Mouse (Mus musculus): ENCODE measurements around the gene Mief2. TPM values are rescaled to one million over a fixed set of nuclear protein-coding genes. Genes with fewer than 3 reads are reported as not detected.

Mief2 gene
- not detected in 2 replicates for polyA plus RNA-seq (2012; ENCODE audit: insufficient read depth, insufficient read length, low replicate concordance, missing spikeins)

GRCm38 (mm10) chr11:60728260-60728761 lies at the start of gene Mief2:
Gene Mief2, plus strand, starts transcription at chr11:60728398.
- Histone ChIP-seq H3K4me1 (ENCODE audit: control insufficient read depth, insufficient read depth, low read length) (peaks cover 20% of the 10 kb centered on the region), H3K4me3 (ENCODE audit: insufficient read depth, low read depth, low read length) (peak within 1 kb of the TSS; percentile 89), H3K27ac (ENCODE audit: insufficient read depth, low read depth, low read length) (peak within 1 kb of the TSS; percentile 69)
- WGBS: under 1% methylated on average over 44 of the region's 44 CpGs
- TF ChIP-seq POLR2A (IDR thresholded peaks at IDR 0.05; ENCODE audit: insufficient read depth, low read depth, low read length): peak; percentile 38; the same call in 1 of the 2 replicates
- TF ChIP-seq CTCF (IDR thresholded peaks at IDR 0.05; ENCODE audit: insufficient read depth, low read depth, low read length): no peak

GRCm38 (mm10) chr11:60696165-60696564 lies 32.0 kb upstream of the Mief2 start:
- Histone ChIP-seq H3K4me3 (ENCODE audit: insufficient read depth, low read depth, low read length) (no peak overlapping the region), H3K27ac (ENCODE audit: insufficient read depth, low read depth, low read length) (no peak overlapping the region), H3K4me1 (ENCODE audit: control insufficient read depth, insufficient read depth, low read length) (peaks cover 14% of the 10 kb centered on the region)
- TF ChIP-seq CTCF (IDR thresholded peaks at IDR 0.05; ENCODE audit: insufficient read depth, low read depth, low read length): no peak
- no peak for TF ChIP-seq POLR2A (IDR thresholded peaks at IDR 0.05; ENCODE audit: insufficient read depth, low read depth, low read length)
- WGBS: 67% methylated on average over 1 of the region's 1 CpGs

GRCm38 (mm10) chr11:60697561-60697960 lies 30.6 kb upstream of the Mief2 start:
- Histone ChIP-seq H3K4me1 (ENCODE audit: control insufficient read depth, insufficient read depth, low read length) (peaks cover 23% of the 10 kb centered on the region), H3K27ac (ENCODE audit: insufficient read depth, low read depth, low read length) (no peak overlapping the region), H3K4me3 (ENCODE audit: insufficient read depth, low read depth, low read length) (no peak overlapping the region)
- no peak for TF ChIP-seq CTCF (IDR thresholded peaks at IDR 0.05; ENCODE audit: insufficient read depth, low read depth, low read length)
- no peak for TF ChIP-seq POLR2A (IDR thresholded peaks at IDR 0.05; ENCODE audit: insufficient read depth, low read depth, low read length)
- 59% methylated on average over 2 of the region's 2 CpGs for WGBS

- peak overlapping the region; percentile 54 for H3K27ac ChIP-seq (ENCODE audit: insufficient read depth, low read depth, low read length)
- H3K4me1 ChIP-seq (ENCODE audit: control insufficient read depth, insufficient read depth, low read length): peaks cover 36% of the 10 kb centered on the region
- peak overlapping the region; percentile 94 for H3K4me3 ChIP-seq (ENCODE audit: insufficient read depth, low read depth, low read length)
- TF ChIP-seq POLR2A (IDR thresholded peaks at IDR 0.05; ENCODE audit: insufficient read depth, low read depth, low read length) (no peak), CTCF (IDR thresholded peaks at IDR 0.05; ENCODE audit: insufficient read depth, low read depth, low read length) (no peak)
- 1% methylated on average over 22 of the region's 22 CpGs for WGBS
Measured at GRCm38 (mm10) chr11:60698806-60699523, 29.2 kb upstream of the Mief2 start.

GRCm38 (mm10) chr11:60699524-60700075 lies 28.6 kb upstream of the Mief2 start, which contains the start of gene Llgl1:
Gene Llgl1, plus strand, starts transcription at chr11:60699723.
- WGBS: under 1% methylated on average over 69 of the region's 73 CpGs
- H3K4me1 ChIP-seq (ENCODE audit: control insufficient read depth, insufficient read depth, low read length): peaks cover 42% of the 10 kb centered on the region
- H3K4me3 ChIP-seq (ENCODE audit: insufficient read depth, low read depth, low read length): peak within 1 kb of the TSS; percentile 94
- no peak for TF ChIP-seq CTCF (IDR thresholded peaks at IDR 0.05; ENCODE audit: insufficient read depth, low read depth, low read length)
- TF ChIP-seq POLR2A (IDR thresholded peaks at IDR 0.05; ENCODE audit: insufficient read depth, low read depth, low read length): peak; percentile 77
- H3K27ac ChIP-seq (ENCODE audit: insufficient read depth, low read depth, low read length): peak within 1 kb of the TSS; percentile 59

GRCm38 (mm10) chr11:60700320-60701185 lies 27.6 kb upstream of the Mief2 start:
- WGBS: 12% methylated on average over 12 of the region's 12 CpGs
- H3K4me3 ChIP-seq (ENCODE audit: insufficient read depth, low read depth, low read length): peak overlapping the region; percentile 94
- TF ChIP-seq POLR2A (IDR thresholded peaks at IDR 0.05; ENCODE audit: insufficient read depth, low read depth, low read length) (no peak), CTCF (IDR thresholded peaks at IDR 0.05; ENCODE audit: insufficient read depth, low read depth, low read length) (no peak)
- peaks cover 51% of the 10 kb centered on the region for H3K4me1 ChIP-seq (ENCODE audit: control insufficient read depth, insufficient read depth, low read length)
- no peak overlapping the region for H3K27ac ChIP-seq (ENCODE audit: insufficient read depth, low read depth, low read length)

GRCm38 (mm10) chr11:60701611-60702010 lies 26.6 kb upstream of the Mief2 start:
- Histone ChIP-seq H3K27ac (ENCODE audit: insufficient read depth, low read depth, low read length) (no peak overlapping the region), H3K4me1 (ENCODE audit: control insufficient read depth, insufficient read depth, low read length) (peaks cover 60% of the 10 kb centered on the region), H3K4me3 (ENCODE audit: insufficient read depth, low read depth, low read length) (no peak overlapping the region)
- TF ChIP-seq CTCF (IDR thresholded peaks at IDR 0.05; ENCODE audit: insufficient read depth, low read depth, low read length) (no peak), POLR2A (IDR thresholded peaks at IDR 0.05; ENCODE audit: insufficient read depth, low read depth, low read length) (no peak)
- 71% methylated on average over 3 of the region's 4 CpGs for WGBS

GRCm38 (mm10) chr11:60703131-60703530 lies 25.1 kb upstream of the Mief2 start:
- TF ChIP-seq POLR2A (IDR thresholded peaks at IDR 0.05; ENCODE audit: insufficient read depth, low read depth, low read length) (no peak), CTCF (IDR thresholded peaks at IDR 0.05; ENCODE audit: insufficient read depth, low read depth, low read length) (no peak)
- 10% methylated on average over 4 of the region's 4 CpGs for WGBS
- no peak overlapping the region for H3K27ac ChIP-seq (ENCODE audit: insufficient read depth, low read depth, low read length)
- H3K4me3 ChIP-seq (ENCODE audit: insufficient read depth, low read depth, low read length): no peak overlapping the region
- peaks cover 73% of the 10 kb centered on the region for H3K4me1 ChIP-seq (ENCODE audit: control insufficient read depth, insufficient read depth, low read length)

Data from olfactory bulb, adult 2 months (tissue).